Mouse (Mus musculus): ENCODE measurements at regions not wholly inside any gene's neighbourhood (a gene's known extent, or its start where the extent isn't known, plus 50 kb on each side); places are given as distances from the start of the nearest gene placed in this dataset.
A peak's percentile ranks its signal among the peaks of the same experiment; 100 is the strongest.

DNA sequence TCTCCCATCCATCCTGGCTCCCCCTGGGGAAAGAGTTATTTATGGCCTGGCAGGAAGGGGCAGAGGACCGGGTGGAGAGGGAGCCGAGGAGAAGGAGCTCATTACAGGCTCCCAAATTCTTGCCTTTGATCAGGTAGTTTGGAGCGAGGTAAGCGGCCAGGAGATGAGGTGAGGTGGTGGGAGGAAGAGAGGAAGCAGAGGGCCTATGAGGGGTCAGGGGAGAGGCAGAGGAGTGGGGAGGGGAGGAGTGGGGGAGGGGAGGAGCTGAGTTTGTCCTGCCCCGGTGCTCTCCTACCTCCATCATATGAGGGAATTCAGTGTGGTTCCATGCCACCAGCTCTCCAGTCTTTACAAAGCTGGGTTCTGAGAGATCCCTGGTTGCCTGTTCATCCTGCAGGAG lies 98.8 kb upstream of the Lhx1 start:
- Histone ChIP-seq H3K27ac (replicated peaks) (no peak overlapping the region), H3K4me3 (no peak overlapping the region), H3K27me3 (replicated peaks; ENCODE audit: low read depth, poor library complexity, severe bottlenecking) (peaks cover 10% of the 10 kb centered on the region; the same call in 1 of the 2 replicates), H3K9me3 (no peaks in the 10 kb centered on the region), H3K36me3 (replicated peaks) (no peaks in the 10 kb centered on the region), H3K4me1 (peaks cover 17% of the 10 kb centered on the region)
- no peak for DNase-seq (ENCODE audit: low spot score)
- WGBS: 27% methylated on average over 5 of the region's 5 CpGs

DNA sequence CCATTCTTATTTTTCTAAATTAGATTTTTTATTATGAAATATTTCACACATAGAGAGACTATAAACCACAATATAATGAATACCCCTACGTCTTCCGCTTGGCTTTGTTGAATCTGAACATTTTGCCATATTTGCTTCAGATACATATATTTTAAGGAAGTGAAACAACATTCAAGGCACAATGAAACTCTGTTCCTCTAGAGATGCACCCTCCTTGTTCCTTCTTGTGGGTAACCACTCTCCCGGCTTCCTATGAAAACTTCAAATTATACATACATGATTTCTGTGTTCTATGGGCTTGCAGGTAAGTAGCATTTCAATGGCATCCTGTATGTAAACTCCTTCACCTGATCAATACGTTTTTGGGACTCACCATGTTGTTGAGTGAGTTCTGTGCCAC lies 94.4 kb upstream of the Lhx1 start:
- H3K4me3 ChIP-seq: no peak overlapping the region
- 91% methylated on average over 4 of the region's 4 CpGs for WGBS

GRCm38 (mm10) chr11:84618576-84618975 lies 93.2 kb upstream of the Lhx1 start:
- no peaks in the 10 kb centered on the region for H3K9me3 ChIP-seq
- no peak overlapping the region for H3K27ac ChIP-seq (replicated peaks)
- H3K4me3 ChIP-seq: no peak overlapping the region
- 81% methylated on average over 3 of the region's 3 CpGs for WGBS
- no peaks in the 10 kb centered on the region for H3K27me3 ChIP-seq (replicated peaks; ENCODE audit: low read depth, poor library complexity, severe bottlenecking)
- H3K4me1 ChIP-seq: no peaks in the 10 kb centered on the region
- no peak for DNase-seq (ENCODE audit: low spot score)
- H3K36me3 ChIP-seq (replicated peaks): no peaks in the 10 kb centered on the region

More for the DNA sequence above, 94.4 kb upstream of the Lhx1 start:
- Histone ChIP-seq H3K27ac (replicated peaks) (no peak overlapping the region), H3K4me1 (peaks cover 7% of the 10 kb centered on the region), H3K27me3 (replicated peaks; ENCODE audit: low read depth, poor library complexity, severe bottlenecking) (0 out of 2 replicates have a peak, but pooled peaks cover 2% of the 10 kb centered on the region), H3K9me3 (no peaks in the 10 kb centered on the region), H3K36me3 (replicated peaks) (no peaks in the 10 kb centered on the region)
- DNase-seq (ENCODE audit: low spot score): no peak

DNA sequence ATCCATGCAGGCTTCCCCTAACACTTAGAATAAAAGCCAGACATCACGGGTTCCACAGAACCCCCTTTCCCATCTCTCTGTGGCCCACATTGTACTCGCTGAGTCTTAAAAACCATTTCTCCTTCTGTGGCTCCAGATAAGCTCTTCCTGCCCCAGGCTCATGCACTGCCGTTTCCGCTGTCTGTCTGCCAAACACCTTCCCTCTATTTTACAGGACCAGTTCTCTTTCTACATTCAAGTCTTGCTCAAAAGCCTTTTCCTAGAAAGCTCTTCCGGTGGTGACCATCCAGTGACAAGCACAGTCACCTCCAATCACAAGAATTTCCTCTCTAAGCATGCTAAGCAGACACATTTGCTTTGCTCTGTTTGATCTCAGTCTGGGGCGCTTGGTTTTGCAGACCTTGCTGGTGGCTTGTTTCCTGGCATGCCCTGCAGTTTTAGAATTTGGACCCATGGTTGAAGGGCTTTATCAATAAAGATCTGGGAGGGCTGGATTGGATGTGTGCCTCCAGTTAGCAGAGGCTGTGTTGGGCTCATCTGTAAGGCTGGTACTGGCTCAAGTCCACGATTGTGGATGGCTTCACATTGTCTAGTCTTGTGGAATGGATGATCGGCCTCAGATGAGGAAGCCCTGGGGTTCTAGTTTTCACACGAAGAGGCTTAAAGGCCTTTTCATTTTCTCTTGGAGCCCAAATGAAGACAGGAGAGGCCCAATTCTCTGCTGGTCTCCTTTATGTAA lies 87.8 kb upstream of the Lhx1 start:
- Histone ChIP-seq H3K36me3 (replicated peaks) (no peaks in the 10 kb centered on the region), H3K4me3 (no peak overlapping the region), H3K27me3 (replicated peaks; ENCODE audit: low read depth, poor library complexity, severe bottlenecking) (0 out of 2 replicates have a peak, but pooled peaks cover 12% of the 10 kb centered on the region), H3K9me3 (no peaks in the 10 kb centered on the region), H3K4me1 (no peaks in the 10 kb centered on the region), H3K27ac (replicated peaks) (no peak overlapping the region)
- 80% methylated on average over 9 of the region's 9 CpGs for WGBS
- no peak for DNase-seq (ENCODE audit: low spot score)

GRCm38 (mm10) chr11:84611625-84611879 lies 86.2 kb upstream of the Lhx1 start:
- 80% methylated on average over 4 of the region's 4 CpGs for WGBS
- no peak for DNase-seq (ENCODE audit: low spot score)
- H3K36me3 ChIP-seq (replicated peaks): no peaks in the 10 kb centered on the region
- no peaks in the 10 kb centered on the region for H3K4me1 ChIP-seq
- H3K9me3 ChIP-seq: no peaks in the 10 kb centered on the region
- H3K27ac ChIP-seq (replicated peaks): no peak overlapping the region
- 0 out of 2 replicates have a peak, but pooled peaks cover 24% of the 10 kb centered on the region for H3K27me3 ChIP-seq (replicated peaks; ENCODE audit: low read depth, poor library complexity, severe bottlenecking)
- no peak overlapping the region for H3K4me3 ChIP-seq

DNA sequence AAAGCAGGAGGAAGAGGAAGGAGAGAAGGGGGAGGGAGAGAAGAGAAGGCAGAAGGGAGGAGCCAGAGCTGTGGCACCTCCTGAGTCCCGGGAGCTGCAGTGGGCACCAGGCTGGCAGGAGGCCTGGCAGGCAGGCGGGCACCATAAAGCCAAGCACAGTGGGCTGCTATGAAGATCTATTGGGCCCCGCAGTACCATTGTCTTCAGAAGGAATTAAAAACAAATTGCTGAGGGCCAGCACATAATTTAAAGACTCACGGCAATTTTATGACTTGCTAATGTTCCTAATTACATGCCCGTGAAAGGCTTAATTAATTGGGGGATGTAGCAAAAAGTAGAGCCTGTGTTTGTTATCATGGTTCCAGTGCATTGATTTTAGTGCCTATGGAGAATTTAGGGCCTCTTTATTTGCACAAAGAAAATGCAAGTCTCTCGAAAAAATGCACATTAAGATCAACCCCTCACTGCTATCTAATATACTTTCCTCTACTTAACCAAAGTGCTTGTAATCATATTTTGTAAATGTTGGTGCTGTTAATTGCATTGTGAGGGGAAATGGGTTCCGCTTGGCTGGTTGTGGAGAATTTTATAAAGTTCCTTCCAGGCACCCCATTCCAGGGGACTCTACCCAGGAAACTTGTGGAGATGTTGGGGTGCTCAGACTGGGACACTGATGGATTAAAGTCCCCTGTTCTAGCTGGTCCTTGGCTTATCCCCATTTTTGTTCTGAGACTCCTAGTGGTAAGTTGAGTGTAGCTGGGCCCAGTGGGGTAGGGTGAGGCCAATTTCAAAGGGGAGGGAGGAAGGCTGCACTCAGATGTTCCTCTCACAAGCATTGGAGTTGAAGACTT lies 85.7 kb upstream of the Lhx1 start:
- no peaks in the 10 kb centered on the region for H3K36me3 ChIP-seq (replicated peaks)
- no peaks in the 10 kb centered on the region for H3K4me1 ChIP-seq
- H3K27ac ChIP-seq (replicated peaks): no peak overlapping the region
- DNase-seq (ENCODE audit: low spot score): no peak
- no peaks in the 10 kb centered on the region for H3K9me3 ChIP-seq
- 73% methylated on average over 7 of the region's 7 CpGs for WGBS
- H3K4me3 ChIP-seq: no peak overlapping the region
- H3K27me3 ChIP-seq (replicated peaks; ENCODE audit: low read depth, poor library complexity, severe bottlenecking): peaks cover 28% of the 10 kb centered on the region

DNA sequence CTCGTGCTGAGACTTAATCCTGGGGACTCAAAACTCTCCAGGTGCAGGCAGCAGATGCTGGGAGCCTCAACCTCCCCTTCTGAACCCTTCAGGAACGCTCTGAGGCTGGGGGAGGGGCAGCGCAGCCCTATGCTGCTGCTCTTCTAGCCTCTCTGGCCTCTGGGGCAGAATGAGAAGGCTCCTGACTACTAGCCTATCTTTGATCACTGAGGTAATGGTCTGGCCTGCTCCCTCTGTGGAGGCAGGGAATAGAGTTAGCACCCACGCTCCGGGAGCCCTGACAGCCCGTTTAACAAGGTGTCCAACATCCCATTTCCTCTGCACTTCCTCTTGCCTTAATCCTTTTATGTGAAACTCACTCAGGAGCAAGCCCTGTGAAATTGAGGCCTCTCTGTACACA lies 79.4 kb upstream of the Lhx1 start:
- Histone ChIP-seq H3K4me3 (no peak overlapping the region), H3K27ac (replicated peaks) (no peak overlapping the region), H3K9me3 (no peaks in the 10 kb centered on the region), H3K27me3 (replicated peaks; ENCODE audit: low read depth, poor library complexity, severe bottlenecking) (peaks cover 41% of the 10 kb centered on the region), H3K4me1 (peaks cover 18% of the 10 kb centered on the region), H3K36me3 (replicated peaks) (no peaks in the 10 kb centered on the region)
- peak; percentile 23 for DNase-seq (ENCODE audit: low spot score)
- WGBS: 5% methylated on average over 6 of the region's 6 CpGs

DNA sequence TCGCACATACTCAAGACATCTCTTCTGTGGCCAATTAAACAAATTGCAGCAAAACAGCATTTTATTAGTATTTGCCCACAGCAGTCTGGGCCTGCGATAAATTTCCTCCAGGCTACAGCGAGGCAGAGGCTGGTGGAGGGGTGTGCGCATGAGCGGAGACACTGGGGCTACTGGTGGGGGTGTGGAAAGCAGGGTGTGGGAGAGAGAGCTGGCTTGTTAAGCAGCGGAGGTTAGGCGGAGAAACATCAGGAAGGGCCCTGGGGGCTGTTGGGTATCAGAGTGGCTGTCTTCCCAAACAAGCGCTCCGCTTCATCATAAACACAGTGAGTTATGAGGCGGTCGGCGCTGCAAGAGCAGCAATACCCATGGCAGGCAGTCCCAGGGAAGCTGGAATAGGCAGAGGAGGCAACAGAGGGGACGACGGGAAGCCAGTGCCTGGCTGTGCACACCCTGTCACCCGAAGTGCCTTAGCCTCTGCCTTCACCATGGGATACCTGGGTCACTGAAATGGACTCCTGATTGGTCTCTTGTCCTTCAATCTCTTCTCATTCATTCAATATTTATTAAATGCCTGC lies 74.0 kb upstream of the Lhx1 start:
- Histone ChIP-seq H3K9me3 (no peaks in the 10 kb centered on the region), H3K4me1 (peaks cover 13% of the 10 kb centered on the region), H3K36me3 (replicated peaks) (no peaks in the 10 kb centered on the region), H3K4me3 (no peak overlapping the region), H3K27me3 (replicated peaks; ENCODE audit: low read depth, poor library complexity, severe bottlenecking) (peaks cover 49% of the 10 kb centered on the region; the same call in 1 of the 2 replicates), H3K27ac (replicated peaks) (no peak overlapping the region)
- 51% methylated on average over 15 of the region's 15 CpGs for WGBS
- no peak for DNase-seq (ENCODE audit: low spot score)

- Histone ChIP-seq H3K36me3 (replicated peaks) (no peaks in the 10 kb centered on the region), H3K4me3 (no peak overlapping the region), H3K27ac (replicated peaks) (no peak overlapping the region), H3K4me1 (peaks cover 7% of the 10 kb centered on the region), H3K27me3 (replicated peaks; ENCODE audit: low read depth, poor library complexity, severe bottlenecking) (peaks cover 50% of the 10 kb centered on the region; the same call in 1 of the 2 replicates), H3K9me3 (no peaks in the 10 kb centered on the region)
- WGBS: 80% methylated on average over 9 of the region's 9 CpGs
- DNase-seq (ENCODE audit: low spot score): no peak
Observed at GRCm38 (mm10) chr11:84597572-84598295, 72.4 kb upstream of the Lhx1 start.

DNA sequence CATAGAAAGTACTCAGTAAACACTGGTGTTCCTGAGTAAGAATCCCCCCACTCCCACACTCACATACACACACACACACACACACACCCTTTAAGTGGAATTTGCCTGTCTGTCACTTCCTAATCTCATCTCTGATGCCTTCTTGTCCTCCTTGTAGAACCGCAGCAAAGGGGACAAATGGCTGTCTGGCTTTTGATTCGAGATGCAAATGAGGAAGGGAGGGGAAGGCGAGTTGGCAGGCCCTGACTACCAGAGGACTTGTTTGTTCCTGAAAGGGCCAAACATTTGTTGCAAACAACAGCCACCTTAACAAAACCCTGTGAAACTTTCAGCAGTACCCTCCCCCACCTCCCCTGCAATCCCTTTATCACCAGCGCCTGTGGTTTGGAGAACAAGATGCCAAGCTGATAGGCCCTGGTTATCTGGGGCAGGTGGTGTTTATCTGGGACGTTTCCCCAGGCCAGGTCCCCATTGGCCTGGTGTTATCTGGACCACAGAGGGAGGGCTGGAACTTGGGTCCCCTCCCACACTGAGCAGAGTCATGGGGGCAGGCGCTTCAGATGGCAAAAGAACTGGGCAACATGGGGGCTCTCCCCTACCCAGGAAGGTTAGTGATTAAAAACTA lies 67.5 kb upstream of the Lhx1 start:
- no peaks in the 10 kb centered on the region for H3K9me3 ChIP-seq
- H3K4me3 ChIP-seq: no peak overlapping the region
- H3K4me1 ChIP-seq: no peaks in the 10 kb centered on the region
- peaks cover 49% of the 10 kb centered on the region for H3K27me3 ChIP-seq (replicated peaks; ENCODE audit: low read depth, poor library complexity, severe bottlenecking)
- WGBS: 37% methylated on average over 6 of the region's 6 CpGs
- DNase-seq (ENCODE audit: low spot score): no peak
- no peak overlapping the region for H3K27ac ChIP-seq (replicated peaks)
- no peaks in the 10 kb centered on the region for H3K36me3 ChIP-seq (replicated peaks)

DNA sequence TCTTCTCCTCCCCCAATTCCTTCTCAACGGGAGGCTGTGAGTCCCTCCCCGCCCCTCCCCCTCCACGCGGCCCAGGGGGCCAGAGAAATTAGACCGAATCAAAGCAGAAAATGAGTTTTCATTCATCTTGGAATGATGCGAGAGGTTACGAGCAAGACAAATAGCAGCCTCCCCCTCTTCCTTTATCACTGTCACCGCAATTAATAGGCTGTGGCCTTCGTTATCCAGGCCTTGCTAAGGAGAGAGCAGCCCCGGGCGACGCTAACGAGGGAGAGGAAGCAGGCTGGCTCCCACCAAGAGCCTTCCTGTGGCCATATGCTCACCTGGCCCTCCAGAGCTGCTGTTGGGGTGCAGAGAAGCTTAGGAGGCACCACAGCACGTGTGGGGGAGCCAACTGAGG lies 61.8 kb upstream of the Lhx1 start:
- 25% methylated on average over 14 of the region's 14 CpGs for WGBS
- DNase-seq (ENCODE audit: low spot score): no peak
- no peaks in the 10 kb centered on the region for H3K9me3 ChIP-seq
- no peak overlapping the region for H3K27ac ChIP-seq (replicated peaks)
- peaks cover 37% of the 10 kb centered on the region for H3K27me3 ChIP-seq (replicated peaks; ENCODE audit: low read depth, poor library complexity, severe bottlenecking)
- no peaks in the 10 kb centered on the region for H3K36me3 ChIP-seq (replicated peaks)
- no peak overlapping the region for H3K4me3 ChIP-seq
- peaks cover 19% of the 10 kb centered on the region for H3K4me1 ChIP-seq

DNA sequence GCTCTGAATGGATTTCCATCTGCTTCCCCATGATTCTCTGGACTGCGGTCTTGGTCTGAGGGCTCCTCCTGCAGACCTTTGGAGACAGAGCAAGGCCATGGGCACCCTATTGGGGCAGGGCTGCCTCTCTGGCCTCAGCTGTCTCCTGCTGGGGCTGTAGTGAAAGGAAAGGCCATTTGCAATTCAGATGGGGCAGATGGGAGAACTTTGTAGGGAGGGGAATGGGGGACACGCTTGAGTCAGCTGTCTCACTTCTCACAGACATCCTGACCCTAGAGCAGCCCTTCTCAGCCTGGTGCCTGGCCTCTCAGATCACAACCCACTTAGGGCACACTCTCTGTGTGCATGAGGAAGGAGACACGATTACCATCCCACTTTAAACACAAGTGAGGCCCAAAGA lies 60.3 kb upstream of the Lhx1 start:
- no peak overlapping the region for H3K4me3 ChIP-seq
- peaks cover 19% of the 10 kb centered on the region for H3K4me1 ChIP-seq
- H3K27me3 ChIP-seq (replicated peaks; ENCODE audit: low read depth, poor library complexity, severe bottlenecking): peaks cover 40% of the 10 kb centered on the region
- no peak overlapping the region for H3K27ac ChIP-seq (replicated peaks)
- H3K36me3 ChIP-seq (replicated peaks): no peaks in the 10 kb centered on the region
- DNase-seq (ENCODE audit: low spot score): no peak
- 39% methylated on average over 3 of the region's 3 CpGs for WGBS
- H3K9me3 ChIP-seq: no peaks in the 10 kb centered on the region

Data from embryonic facial prominence, embryonic 10.5 days (tissue).